Mouse (Mus musculus) lung, adult 2 months (tissue): ENCODE measurements around the gene 1700029P11Rik.

Experiments
- CTCF ChIP-seq: fragments of 200-500 bp; IDR thresholded peaks from 2 replicates; pipeline ENCODE4 v1.5.1; 2011; ENCODE audit warnings: mild to moderate bottlenecking, low read length, control low read depth; ENCODE audit not compliant: insufficient read depth
- POLR2A ChIP-seq: fragments of 200-500 bp; IDR thresholded peaks from 2 replicates; pipeline ENCODE4 v1.6.1; 2011; ENCODE audit warnings: low read depth, mild to moderate bottlenecking, control low read depth, low read length, borderline replicate concordance; ENCODE audit errors: extremely low read depth

- TF ChIP-seq CTCF (no peak), POLR2A (no peak)
These were observed 11.9 kb upstream of the 1700029P11Rik start for GRCm38 (mm10) chr15:81968447-81968846.
